Mouse (Mus musculus): Measurements from ENCODE around the gene Faf1. TPM values are rescaled to one million over a fixed set of nuclear protein-coding genes. Genes with fewer than 3 reads are reported as not detected.
A peak's percentile ranks its signal among the peaks of the same experiment; 100 is the strongest.
"Not testable (repeated sequence)": the region's sequence is repeated elsewhere in the genome, so short reads cannot be mapped to it uniquely, and the experiment has no call there.

The Faf1 gene
- total RNA-seq, 2 experiments from 2014 or later = 22.2 to 25.0 TPM

DNA sequence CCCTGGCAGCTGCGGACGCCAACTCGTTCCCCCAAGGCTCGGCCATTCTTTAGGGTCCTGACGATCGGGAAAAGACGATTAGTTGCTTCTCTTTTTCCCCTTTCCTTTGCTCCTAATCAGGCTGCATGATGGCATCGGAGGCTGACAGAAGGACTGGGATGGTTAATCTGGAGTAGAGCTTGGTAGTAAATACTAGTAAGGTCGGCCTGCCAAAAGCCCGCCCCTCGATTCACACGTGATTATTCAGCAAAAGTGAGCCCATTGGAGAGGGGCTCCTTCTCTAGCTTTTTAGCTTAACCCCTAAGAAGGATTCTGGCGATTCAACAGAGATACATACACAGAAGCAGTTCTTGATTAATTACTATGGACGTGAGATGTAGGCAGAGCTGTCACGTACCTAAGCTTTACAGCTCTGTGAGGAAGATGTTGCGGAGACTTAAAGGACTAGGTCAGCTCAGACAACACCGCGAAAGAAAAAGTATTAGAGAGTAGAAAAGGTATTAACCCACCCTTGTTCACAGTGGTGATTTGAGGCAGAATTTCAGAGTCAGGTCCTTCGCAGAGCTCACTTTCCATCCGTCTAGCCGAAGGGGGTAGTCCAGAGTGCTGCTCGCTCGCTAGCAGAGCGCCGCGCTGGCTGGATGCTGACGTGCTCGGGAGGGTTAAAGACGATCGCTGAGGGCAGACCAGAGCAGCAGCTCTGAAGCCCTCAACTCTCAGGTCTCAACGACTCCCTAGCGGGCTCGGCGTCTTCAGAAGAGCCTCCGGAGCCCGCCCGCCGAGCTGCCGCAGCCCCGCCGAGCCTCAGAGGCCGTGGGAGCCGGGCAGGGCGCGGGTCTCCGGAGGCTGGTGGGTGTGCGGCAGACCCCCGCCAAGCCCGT, 11.0 kb upstream of the Faf1 start:
- peak in 1 of 2 experiments; percentile 12 for DNase-seq (ENCODE audit: low spot score in 2 of 2)

DNA sequence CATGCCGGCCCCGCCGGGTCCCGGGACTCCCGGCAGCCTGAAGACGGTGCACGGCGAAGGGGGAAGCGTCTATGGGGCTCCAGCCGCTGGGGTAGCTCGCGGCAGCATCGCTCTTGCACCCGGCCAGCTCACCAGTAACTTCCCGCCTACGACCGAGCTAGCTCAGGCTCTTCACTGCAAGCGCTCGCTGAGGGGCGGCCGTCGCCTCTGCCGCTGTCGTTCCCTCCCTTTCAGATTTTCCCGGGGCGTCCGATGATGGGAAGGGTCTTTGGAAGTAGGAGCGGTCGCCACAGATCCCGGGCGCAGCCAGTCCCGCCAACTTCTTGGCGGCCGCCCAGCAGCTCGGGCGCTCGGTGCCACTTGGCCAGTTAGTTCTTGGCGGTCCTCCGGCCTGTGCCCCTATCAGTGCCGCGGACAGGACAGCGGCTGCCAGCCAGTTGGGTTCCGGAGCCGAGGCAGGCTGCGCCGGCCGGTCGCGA, 10.4 kb upstream of the Faf1 start:
- peak in 1 of 2 experiments; percentile 21 for DNase-seq (ENCODE audit: low spot score in 2 of 2)

DNA sequence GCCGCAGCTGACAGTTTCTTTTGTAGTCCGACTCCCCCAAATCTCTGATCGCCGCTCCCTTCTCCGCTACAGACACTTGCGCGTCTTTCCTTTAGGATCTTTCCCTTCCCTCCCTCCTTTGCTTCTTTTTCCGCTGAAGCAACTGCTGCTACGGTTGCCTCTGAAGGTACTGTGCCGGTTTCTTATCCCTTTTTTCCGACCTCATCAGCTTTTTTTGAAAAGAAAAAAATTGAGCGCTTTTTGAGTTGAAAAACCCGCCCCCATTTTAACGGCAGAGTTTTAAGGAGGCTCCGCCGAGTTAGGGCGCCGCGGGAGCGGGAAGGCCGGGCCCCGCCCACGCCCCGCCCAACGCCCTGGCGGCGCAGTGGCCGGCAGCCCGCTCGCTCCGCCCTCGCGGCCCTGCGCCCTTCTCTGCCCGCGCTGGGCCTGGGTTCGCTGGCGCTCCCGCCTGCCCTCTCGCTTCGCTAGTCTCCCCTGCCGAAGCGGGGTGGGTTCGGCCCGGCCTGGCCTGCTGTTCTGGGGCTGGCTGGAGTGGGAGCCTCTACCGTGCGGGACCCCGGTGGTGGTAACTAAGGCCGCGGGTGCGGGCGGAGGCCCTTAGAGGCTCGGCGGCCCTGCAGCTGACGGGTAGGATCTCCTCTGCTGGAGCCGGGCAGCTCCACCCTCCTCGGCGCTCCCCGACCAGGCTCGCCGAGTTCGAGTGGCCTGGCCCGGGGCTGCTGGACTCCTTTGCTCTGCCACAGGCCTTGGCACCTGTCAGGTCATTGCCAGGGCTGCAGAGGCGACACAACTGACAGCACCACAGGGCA, 9.7 kb upstream of the Faf1 start, which contains the start of gene Cdkn2c:
TSS of gene Cdkn2c (minus strand) at position 729 of the 809 bp plus-strand sequence.
- peak; percentile 39 to 63 for DNase-seq (ENCODE audit: low spot score in 2 of 2)

DNA sequence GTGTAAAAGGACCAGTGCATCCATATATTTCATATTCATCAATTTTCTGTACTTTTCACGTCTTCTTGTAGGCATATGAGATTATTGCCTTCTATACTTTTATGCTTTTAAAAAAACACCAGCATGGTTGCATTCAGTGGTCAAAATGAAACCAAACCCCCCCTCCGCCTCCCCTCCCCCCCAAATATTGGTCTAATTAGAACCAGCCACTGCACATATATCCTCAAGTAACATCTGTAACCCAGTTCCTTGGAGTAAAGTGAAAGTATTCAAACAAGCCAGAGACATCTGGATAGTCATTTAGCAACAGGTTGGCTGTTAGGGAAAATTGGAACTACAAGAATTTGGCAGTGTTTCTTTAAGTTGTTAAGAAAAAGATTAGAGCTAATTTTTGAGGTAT, 8.9 kb upstream of the Faf1 start:
- no peak for DNase-seq (ENCODE audit: low spot score in 2 of 2)

DNA sequence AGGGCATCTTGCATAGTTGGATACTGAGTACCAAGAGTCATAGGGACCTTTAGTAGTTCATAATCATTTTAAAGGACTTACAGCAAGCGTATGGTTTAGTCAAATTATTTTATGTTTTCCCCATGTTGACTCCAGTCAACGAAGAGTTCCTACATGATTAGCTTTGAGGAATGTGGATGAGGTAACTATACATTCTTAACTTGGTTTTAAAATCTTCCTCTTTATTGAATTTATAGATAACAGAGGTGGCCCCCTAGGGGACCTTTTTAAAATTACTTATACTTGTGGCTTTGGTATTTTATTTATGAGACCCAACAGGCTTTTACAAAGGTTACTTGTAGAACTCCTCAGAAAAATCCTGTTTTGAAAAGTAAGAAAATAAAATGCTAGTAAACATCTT, 6.2 kb upstream of the Faf1 start:
- peak in 1 of 2 experiments; percentile 16 for DNase-seq (ENCODE audit: low spot score in 2 of 2)

DNA sequence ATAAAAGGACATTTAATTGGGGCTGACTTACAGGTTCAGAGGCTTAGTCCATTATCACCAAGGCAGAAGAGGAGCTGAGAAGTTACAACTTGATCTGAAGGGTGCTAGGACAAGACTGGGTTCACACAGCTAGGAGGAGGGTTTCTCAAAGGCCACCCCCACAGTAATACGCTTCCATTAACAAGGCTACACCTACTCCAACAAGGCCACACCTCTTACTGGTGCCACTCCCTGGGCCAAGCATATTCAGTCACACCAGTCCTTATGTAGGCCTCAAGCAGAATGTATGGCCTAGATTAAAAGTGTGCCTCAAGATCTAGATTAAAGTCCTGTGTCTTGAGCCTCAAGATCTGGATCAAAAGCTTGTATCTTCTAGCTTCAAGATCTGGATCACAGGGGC, 4.4 kb upstream of the Faf1 start:
- DNase-seq (ENCODE audit: low spot score in 2 of 2) = no peak

DNA sequence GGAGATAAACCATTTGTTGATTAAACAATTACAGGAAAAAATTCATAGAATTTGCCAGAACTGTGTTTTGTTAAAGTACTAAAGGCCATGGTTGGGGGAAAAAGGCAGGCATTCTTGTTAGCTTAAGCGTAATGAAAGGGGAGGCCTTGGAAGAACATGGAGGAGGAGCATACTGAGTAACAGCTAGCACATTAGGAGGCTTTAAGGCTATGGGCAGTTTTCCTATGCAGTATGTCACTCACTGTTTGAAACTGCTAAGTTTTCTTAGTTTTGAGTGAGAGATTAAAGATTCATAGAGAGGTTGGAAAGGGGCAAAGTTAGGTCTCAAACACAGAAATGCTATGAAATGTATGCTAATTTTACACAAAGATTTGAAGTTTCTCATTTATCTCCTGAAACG, 2.3 kb upstream of the Faf1 start:
- DNase-seq (ENCODE audit: low spot score in 2 of 2) = no peak

DNA sequence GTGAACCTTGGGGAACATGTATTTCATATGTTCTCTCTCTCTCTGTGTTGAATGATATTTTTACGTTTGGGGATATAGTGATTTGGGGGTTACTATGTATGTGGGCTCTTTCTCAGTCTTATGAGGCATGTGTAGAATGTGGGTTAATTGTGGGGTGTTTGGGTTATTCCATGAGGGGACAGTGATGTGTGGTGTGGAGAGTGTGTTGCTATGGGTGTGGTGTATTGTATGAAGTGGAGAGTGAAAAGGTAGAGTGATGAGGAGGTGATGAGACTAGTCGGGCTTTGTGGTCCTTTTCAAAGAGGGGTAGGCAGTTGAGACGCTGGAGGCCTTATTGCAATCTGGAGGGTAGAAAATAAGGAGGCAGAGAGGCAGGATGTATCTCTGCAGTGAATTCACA, 833 bp downstream of the Faf1 start:
- no peak for DNase-seq (ENCODE audit: low spot score in 2 of 2)

DNA sequence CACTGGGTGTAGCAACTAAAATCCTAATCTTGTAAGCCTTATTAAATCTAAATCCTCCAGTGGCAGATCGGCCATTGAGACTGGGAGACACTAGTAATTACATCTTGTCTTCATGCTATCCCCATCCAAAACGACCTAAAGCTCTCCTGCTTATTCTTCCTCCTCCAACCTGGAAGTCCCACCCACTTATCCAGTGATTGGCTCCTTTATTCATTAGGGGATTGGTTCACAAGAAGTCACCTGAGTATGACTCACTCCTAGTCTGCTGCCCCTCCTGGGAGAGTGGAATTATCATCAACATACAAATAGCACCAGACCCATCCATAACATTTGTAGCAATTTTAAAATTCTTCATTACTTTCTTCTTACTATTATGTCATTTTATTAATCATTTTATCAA, 7.2 kb downstream of the Faf1 start:
- no peak for DNase-seq (ENCODE audit: low spot score in 2 of 2)

DNA sequence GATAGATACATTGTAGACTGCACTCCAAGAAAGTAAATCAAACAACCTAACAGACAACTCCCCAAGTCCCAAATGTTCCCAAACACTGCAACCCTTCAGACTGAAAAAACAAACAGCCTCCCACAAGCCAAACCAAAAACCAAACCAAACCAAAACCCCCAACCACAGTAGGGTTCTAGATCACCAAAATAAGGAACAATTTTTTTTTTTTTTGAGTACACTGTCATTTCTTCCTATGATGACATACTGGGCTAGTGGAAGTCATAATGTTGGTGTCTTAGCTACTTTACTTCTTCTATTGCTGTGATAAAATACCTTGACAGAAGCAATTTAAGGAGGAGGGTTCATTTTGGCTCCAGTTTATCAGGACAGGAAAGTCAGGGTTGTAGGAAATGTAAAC, 16.3 kb downstream of the Faf1 start:
- no peak for DNase-seq (ENCODE audit: low spot score in 2 of 2)

DNA sequence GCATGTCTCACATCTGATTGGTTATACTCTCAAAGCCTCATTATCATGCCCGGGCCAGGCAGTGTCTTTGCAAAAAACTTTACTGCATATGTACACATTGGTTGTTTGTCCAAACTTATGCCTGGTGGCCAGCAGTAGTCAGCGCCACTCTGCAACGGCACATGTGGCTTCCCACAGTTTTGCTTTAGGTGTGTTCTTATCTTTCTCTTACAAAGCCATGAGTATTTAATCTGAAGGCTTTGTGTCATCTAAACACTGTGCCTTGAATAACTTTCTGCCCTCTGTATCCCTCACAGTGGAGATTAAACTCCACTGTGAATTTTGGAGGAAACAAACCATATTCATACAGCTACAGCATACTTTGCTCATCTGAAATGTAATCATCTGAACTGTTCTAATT, 24.3 kb downstream of the Faf1 start:
- not testable (repeated sequence) for DNase-seq (ENCODE audit: low spot score in 2 of 2)

DNA sequence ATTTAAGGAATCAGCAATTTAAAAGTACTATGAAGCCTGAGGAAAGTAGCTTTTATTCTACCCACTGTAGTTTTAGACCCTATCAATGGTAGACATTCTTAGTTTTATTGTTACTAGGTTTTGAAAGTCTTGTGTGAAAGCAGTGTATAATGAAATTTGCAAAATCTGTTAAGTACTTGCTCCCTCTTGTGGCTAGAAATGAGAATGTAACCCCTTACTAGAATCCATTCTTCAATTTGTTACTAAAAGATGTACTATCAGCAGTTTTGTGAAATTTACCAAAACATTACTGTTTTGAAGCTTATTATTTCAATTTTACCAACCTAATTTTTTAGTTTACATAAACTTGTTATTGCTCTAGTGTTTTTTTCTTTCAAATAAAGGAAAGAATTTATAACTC, 27.2 kb downstream of the Faf1 start:
- DNase-seq (ENCODE audit: low spot score in 2 of 2) = peak in 1 of 2 experiments; percentile 36

DNA sequence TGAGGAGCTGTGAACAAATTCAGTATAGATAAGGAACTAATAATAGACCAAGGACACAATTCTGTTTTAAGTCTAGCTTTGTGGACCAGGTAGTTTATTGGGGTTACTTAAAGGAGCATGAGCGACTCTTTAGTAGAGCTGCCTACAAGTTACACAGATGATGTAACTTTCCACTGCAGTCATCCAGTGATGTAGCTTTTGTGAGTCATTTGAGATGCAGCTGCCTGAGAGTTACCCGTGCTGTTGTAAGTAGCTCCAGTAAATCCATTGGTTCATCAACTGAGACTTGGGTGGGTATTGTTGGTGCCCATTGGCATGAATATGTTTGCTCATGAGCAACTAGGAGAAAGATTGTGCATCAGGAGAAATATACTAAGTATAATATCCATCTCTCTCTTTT, 29.0 kb downstream of the Faf1 start:
- no peak for DNase-seq (ENCODE audit: low spot score in 2 of 2)

DNA sequence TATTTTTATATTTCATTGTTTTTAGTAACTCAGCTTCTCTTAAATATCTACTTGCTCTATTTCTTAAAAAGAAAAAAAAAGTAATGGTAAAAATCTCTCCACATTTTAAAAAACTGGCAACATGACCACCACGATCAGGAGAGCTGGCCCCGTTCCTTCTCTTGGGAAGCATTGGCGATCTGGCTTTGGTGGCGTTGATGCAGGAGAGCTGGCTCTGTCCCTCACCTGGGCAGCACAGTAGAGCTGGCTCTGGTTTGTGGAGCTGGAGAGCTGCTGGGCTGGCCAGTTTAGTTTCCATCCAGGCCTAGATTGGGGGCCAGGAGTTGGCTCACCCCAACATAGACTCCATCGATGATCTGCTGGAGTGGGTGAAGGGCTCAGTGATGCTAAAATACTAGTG, 42.9 kb downstream of the Faf1 start:
- DNase-seq (ENCODE audit: low spot score in 2 of 2) = no peak

DNA sequence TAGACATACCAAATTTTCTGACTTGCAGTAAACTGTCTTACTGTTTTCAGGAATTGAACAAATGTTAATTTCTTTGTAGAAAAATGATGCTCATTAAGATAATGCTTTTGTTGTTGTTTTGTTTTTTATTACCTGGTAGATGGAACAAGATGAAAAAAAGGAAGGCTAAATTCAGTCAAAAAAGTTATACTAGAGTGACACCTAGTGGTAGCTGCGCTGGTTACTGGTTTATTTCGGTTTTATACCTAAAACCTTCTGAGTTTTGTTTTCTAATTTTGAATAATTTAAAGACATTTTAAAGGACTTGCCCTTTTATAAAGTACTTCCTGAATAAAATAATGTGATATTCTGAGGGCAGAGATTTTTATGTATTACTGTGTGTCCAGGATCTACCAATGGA, 52.9 kb downstream of the Faf1 start:
- peak in 1 of 2 experiments; percentile 68 for DNase-seq (ENCODE audit: low spot score in 2 of 2)

DNA sequence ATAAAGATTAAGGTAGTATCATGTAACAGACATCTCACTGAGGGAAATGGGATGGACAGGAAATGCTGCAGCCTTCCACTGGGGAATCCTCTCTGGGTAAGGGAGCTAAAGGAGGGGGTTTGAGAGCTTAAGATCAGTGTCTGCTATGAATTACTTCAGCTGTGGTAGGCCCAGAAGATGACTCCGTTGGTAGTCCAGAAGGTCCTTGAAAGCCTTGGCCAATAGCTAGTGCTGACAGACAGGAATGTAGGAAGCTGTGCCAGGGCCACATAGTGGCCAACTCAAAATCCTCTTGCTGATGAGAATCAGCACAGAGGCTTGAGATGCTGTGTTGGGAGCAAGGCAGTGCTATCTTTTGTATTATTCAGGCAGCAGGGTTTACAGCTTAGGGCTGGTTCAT, 59.4 kb downstream of the Faf1 start:
- DNase-seq (ENCODE audit: low spot score in 2 of 2) = no peak

DNA sequence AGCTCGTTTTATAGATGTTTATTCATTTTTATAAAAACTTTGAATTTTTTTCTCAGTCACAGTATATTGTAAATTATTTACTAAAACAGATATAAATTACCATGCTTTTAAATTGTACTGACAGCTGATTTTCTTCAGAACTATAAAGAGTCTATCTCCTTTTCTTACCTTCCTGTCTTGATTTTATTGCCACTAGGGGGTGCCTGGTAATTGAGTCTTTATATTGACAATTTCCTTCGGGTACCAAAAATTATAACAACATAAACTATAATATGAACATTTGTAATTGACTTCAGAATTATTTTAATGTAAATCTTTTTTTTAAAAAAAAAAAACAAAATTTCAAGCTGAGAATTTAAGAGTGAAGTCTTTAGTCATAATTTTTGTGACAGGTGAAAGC, 67.6 kb downstream of the Faf1 start:
- no peak for DNase-seq (ENCODE audit: low spot score in 2 of 2)

DNA sequence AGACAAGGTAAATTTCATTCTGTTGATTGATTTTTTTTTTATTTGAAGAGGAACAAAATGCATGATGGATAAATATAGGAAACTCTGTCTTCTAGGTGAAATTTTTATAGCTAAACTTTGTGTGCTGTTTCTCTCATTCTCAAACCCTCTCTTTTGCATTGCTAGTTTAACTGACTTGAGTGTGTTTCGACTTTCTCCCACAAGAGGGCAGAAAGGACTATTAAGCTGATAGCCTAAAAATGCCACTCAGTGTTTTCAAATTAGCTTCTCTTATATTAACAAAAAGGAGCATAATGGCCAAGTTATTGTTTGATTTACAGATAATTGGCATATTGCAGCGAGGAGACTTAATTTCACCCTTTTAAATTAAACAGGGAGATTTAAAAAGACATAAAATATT, 82.6 kb downstream of the Faf1 start:
- peak; percentile 19 to 74 for DNase-seq (ENCODE audit: low spot score in 2 of 2)

DNA sequence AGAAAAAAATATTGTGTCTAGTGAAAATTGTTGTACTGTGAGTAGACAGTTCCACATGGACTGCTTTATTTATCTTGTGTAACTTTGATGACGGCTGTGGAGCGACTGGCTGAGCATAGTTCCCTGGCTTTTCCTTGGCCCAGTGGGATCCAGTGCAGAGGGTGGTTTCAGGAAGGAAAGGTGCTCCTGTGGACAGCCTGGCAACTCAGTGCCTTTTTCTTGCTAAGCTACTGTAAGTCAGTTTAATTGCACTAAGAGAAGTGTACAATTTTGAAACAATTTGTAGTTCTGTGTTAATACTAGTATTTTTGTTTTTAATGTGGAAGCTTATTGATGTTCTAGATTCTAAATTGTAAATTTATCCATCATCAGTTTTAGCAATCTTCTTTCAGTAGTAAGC, 83.5 kb downstream of the Faf1 start:
- DNase-seq (ENCODE audit: low spot score in 2 of 2) = no peak

DNA sequence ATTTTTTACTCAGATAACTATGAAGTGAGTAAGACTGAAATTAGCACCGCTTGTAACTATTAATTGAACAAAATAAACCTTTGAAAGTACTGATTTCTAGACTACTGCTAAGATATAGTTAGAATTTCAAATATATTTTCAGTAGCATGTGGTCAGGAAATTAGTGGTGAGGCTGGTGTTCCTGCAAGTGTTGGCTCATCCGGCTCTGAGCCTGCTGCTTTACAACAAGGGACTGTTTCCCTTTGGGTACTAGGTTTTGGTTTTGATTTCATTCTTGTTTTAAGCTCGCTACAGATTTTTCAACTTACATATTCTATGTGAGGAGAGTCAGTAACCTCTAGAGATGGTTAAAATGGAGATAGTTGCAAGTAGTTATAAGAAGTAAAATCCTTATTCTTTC, 84.1 kb downstream of the Faf1 start:
- DNase-seq (ENCODE audit: low spot score in 2 of 2) = no peak

DNA sequence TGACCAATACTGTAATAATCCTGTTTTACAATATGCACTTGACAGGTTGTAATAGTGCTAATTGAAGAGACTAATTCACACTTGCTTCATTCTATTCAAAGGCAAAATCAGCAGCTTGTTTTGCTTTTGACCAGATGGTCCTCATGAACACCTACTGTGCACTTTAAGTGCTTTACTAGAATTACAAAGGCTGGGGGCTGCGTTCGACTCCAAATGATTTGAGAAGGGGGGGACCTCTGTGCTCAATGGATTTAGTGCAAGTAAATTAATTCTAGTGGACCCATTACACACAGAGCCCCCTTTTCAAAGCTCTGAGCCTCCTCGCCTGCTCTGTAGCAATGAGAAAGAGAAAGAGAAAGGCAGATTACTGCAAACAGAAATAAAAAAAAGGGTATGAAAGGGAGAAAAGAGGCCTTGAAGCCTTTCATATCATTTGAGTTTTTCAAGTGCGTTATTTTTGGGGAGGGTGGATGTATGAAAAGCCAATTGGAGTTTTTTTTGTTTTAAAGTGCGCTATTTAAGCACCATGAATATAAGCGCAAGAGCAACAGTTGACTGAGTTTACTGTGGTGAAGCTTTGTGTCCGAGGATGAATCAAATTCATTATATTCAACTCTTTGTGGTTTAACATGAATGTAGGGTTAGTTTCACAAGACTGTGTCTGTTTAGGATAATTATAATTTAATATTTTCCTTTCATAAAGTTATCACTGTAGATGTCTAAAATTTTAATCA, 86.5 kb downstream of the Faf1 start:
- DNase-seq (ENCODE audit: low spot score in 2 of 2) = no peak

DNA sequence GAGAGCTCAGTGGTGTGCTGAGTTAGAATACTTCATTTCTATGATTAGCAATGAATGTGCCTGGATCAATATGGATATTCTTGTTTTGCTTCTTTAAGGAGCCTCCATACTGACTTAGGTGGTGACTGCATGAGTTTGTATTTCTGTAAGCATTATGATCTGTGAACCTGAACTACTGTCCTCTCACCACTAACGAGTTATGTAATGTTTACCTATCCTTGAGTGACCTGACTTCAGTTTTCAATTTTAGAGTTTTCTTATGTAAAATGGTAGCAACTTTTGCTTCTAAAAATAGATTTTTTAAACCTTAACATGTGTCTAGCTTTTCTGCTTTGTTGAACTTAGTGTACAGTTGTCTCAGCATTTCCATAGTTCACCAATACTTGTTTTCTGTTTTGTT, 92.7 kb downstream of the Faf1 start:
- no peak for DNase-seq (ENCODE audit: low spot score in 2 of 2)
